Mouse (Mus musculus): ENCODE measurements around the gene 2900026A02Rik. TPM values are rescaled to one million over a fixed set of nuclear protein-coding genes. Genes with fewer than 3 reads are reported as not detected.

The 2900026A02Rik gene
- polyA plus RNA-seq, 1 experiment from 2014 or later = 7.2 TPM

DNA sequence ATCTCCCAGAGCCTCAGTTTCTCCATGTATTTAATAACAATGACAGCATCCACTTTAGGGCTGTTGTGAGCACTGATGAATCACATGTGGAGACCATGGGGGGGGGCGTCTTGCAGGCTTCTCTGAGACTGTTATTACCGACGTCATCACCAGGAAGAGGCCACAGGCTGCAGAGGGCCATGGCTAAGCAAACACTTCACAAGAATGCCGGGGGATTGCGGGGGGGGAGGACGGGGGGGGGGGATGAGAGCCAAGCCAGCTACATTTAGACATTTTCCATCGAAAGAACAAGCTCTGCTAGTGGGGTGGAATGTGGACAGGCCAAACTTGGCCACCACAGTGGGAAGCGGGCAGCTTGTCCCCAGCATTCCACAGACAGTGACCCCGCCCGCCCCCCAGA is 63.4 kb downstream of the 2900026A02Rik start:
- no peak for ATAC-seq (ENCODE audit: low FRiP score, low TSS enrichment)
- Histone ChIP-seq H3K4me2 (replicated peaks; ENCODE audit: low read depth, low read length) (no peak overlapping the region), H3K9me3 (ENCODE audit: low read length) (no peaks in the 10 kb centered on the region), H3K4me1 (ENCODE audit: insufficient read depth, low read length) (peaks cover 47% of the 10 kb centered on the region), H3K27ac (ENCODE audit: low read length) (no peak overlapping the region), H3K36me3 (ENCODE audit: insufficient read depth, low read length) (no peaks in the 10 kb centered on the region), H3K27me3 (ENCODE audit: insufficient read depth, low read length) (no peaks in the 10 kb centered on the region), H3K4me3 (ENCODE audit: low read length) (no peak overlapping the region), H3K9ac (replicated peaks; ENCODE audit: low read length) (no peak overlapping the region)
- 43% methylated on average over 10 of the region's 10 CpGs for WGBS

DNA sequence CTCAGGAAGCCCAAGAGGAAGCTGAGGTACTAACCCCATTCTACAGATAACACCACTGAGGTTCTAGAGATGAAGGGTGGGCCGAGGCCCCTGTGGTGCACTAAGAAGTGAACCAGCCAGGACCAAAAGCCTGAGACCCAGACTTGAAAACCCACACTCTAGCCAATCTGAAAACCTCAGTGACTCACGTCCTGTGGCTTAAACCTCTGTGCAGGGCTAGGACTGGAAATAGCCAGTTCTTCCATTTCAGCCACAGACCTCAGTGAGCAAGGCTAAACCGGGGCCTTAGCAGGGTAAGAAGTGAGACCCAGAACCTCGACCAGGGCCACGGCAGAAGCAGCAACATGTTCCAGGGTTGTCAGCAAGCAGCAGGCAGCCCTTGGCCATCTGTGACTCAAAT is 64.0 kb downstream of the 2900026A02Rik start:
- no peak overlapping the region for H3K9ac ChIP-seq (replicated peaks; ENCODE audit: low read length)
- no peak overlapping the region for H3K27ac ChIP-seq (ENCODE audit: low read length)
- 78% methylated on average over 5 of the region's 5 CpGs for WGBS
- H3K9me3 ChIP-seq (ENCODE audit: low read length) = no peaks in the 10 kb centered on the region
- no peak overlapping the region for H3K4me2 ChIP-seq (replicated peaks; ENCODE audit: low read depth, low read length)
- H3K27me3 ChIP-seq (ENCODE audit: insufficient read depth, low read length) = no peaks in the 10 kb centered on the region
- no peaks in the 10 kb centered on the region for H3K36me3 ChIP-seq (ENCODE audit: insufficient read depth, low read length)
- no peak for ATAC-seq (ENCODE audit: low FRiP score, low TSS enrichment)
- H3K4me1 ChIP-seq (ENCODE audit: insufficient read depth, low read length) = peaks cover 52% of the 10 kb centered on the region
- H3K4me3 ChIP-seq (ENCODE audit: low read length) = no peak overlapping the region

DNA sequence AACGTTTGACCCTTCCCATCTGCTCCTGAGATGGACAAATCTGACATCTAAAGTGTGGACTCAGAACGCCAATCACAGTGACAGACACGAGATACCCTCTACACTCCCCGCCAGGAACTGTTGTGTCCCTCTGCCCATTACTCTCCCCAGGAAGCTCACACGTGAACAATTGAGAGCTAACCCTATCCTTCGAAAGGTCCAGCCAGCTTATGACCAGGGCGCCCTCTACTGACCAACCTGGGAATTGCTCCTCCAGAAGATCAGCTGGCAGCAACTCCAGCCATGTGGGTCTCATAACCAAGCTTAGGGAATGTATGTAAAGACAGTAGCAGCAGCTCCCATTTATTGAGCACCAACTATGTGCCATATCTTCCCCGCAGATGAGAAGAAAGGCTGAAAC is 65.9 kb downstream of the 2900026A02Rik start:
- H3K4me3 ChIP-seq (ENCODE audit: low read length) = no peak overlapping the region
- no peaks in the 10 kb centered on the region for H3K9me3 ChIP-seq (ENCODE audit: low read length)
- H3K4me2 ChIP-seq (replicated peaks; ENCODE audit: low read depth, low read length) = no peak overlapping the region
- H3K27me3 ChIP-seq (ENCODE audit: insufficient read depth, low read length) = no peaks in the 10 kb centered on the region
- H3K27ac ChIP-seq (ENCODE audit: low read length) = no peak overlapping the region
- peaks cover 55% of the 10 kb centered on the region for H3K4me1 ChIP-seq (ENCODE audit: insufficient read depth, low read length)
- WGBS = 5% methylated on average over 8 of the region's 8 CpGs
- no peak for ATAC-seq (ENCODE audit: low FRiP score, low TSS enrichment)
- H3K36me3 ChIP-seq (ENCODE audit: insufficient read depth, low read length) = no peaks in the 10 kb centered on the region
- H3K9ac ChIP-seq (replicated peaks; ENCODE audit: low read length) = no peak overlapping the region

DNA sequence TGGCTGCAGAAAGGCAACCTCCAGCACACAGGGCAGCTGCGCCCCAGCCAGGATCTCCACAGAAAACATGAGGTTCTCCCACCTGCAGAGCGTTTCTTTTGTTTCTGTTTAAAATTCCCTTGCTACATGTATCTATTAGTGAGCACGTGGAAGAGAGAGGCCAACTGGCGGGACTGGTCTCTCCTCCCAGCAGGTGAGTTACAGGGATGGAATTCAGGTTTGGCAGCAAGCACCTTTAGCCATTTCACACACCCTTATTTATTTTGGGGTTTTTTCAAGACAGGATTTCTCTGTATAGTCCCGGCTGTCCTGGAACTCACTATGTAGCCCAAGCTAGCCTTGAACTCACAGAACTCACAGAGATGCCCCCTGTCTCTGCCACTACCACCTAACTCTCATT is 66.6 kb downstream of the 2900026A02Rik start:
- Histone ChIP-seq H3K4me2 (replicated peaks; ENCODE audit: low read depth, low read length) (no peak overlapping the region), H3K36me3 (ENCODE audit: insufficient read depth, low read length) (no peaks in the 10 kb centered on the region), H3K27ac (ENCODE audit: low read length) (no peak overlapping the region), H3K27me3 (ENCODE audit: insufficient read depth, low read length) (no peaks in the 10 kb centered on the region), H3K4me3 (ENCODE audit: low read length) (no peak overlapping the region), H3K9me3 (ENCODE audit: low read length) (no peaks in the 10 kb centered on the region), H3K4me1 (ENCODE audit: insufficient read depth, low read length) (peaks cover 53% of the 10 kb centered on the region), H3K9ac (replicated peaks; ENCODE audit: low read length) (no peak overlapping the region)
- WGBS = 83% methylated on average over 5 of the region's 5 CpGs
- no peak for ATAC-seq (ENCODE audit: low FRiP score, low TSS enrichment)

DNA sequence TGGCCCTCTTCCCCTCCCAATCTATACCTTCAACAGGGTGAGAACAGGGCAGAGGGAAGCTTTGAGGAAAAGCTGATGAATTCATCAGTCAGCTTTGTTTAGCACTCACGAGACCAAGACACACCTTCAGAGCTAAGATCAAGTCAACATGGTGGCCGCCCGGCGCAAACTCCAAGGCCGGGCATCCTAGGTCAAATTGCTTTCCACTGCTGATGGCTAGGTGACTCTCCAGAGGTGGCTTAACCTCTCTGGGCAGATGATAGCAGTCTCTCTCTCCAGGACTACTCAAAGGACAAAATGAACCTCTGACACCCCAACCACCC is 67.6 kb downstream of the 2900026A02Rik start:
- Histone ChIP-seq H3K9ac (replicated peaks; ENCODE audit: low read length) (no peak overlapping the region), H3K9me3 (ENCODE audit: low read length) (no peaks in the 10 kb centered on the region), H3K4me2 (replicated peaks; ENCODE audit: low read depth, low read length) (no peak overlapping the region), H3K27me3 (ENCODE audit: insufficient read depth, low read length) (no peaks in the 10 kb centered on the region), H3K27ac (ENCODE audit: low read length) (peak overlapping the region; percentile 86; the same call in 1 of the 2 replicates), H3K36me3 (ENCODE audit: insufficient read depth, low read length) (no peaks in the 10 kb centered on the region), H3K4me3 (ENCODE audit: low read length) (no peak overlapping the region), H3K4me1 (ENCODE audit: insufficient read depth, low read length) (peaks cover 48% of the 10 kb centered on the region)
- 72% methylated on average over 5 of the region's 5 CpGs for WGBS
- ATAC-seq (ENCODE audit: low FRiP score, low TSS enrichment) = no peak

DNA sequence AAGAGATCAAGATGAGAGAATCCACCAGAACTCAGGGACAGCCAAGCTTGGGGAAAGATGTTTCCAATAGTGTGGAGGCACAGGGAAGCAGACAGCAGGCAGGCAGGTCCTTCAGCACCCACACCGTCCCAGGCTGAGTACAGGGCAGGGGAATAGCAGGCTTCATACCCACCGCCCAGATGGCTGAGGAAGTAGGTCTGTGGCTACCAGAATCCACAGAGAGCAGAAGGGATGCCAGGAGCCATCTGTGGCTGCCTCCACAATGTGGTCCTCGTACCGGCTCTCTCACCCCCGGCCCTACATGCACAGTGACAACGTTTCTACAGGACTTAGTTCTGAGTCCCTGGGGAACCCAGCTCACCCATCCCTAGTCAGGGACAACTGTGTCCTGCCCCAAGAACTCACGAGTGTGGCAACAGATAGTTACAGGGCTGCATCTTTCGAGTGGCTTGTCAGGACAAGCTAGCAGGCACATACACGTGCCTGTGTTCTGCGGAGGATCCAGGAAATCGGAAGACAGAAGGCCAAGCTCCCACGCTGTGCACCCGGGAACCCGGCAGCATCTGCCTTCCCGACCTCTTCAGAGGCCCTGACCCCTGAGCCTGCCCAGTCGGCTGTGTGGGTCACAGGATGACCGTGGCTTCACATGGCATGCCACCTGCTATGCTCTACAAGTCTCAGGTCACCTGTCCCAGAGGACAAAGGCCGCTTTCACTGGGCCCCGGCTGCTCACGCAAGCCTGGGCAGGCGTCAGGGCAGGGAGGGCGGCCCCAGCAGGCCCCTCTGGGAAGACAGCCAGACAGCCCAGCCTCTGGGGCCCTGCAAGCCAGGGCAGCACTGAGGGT is 68.2 kb downstream of the 2900026A02Rik start:
- Histone ChIP-seq H3K9me3 (ENCODE audit: low read length) (no peaks in the 10 kb centered on the region), H3K27ac (ENCODE audit: low read length) (peak overlapping the region; percentile 86), H3K36me3 (ENCODE audit: insufficient read depth, low read length) (no peaks in the 10 kb centered on the region), H3K4me1 (ENCODE audit: insufficient read depth, low read length) (peaks cover 42% of the 10 kb centered on the region), H3K4me3 (ENCODE audit: low read length) (no peak overlapping the region), H3K9ac (replicated peaks; ENCODE audit: low read length) (0 out of 2 replicates have a peak overlapping the region, but pooled peaks have one; percentile 36), H3K27me3 (ENCODE audit: insufficient read depth, low read length) (no peaks in the 10 kb centered on the region), H3K4me2 (replicated peaks; ENCODE audit: low read depth, low read length) (no peak overlapping the region)
- ATAC-seq (ENCODE audit: low FRiP score, low TSS enrichment) = peak; percentile 20; the same call in 1 of the 2 replicates
- WGBS = 43% methylated on average over 22 of the region's 22 CpGs

DNA sequence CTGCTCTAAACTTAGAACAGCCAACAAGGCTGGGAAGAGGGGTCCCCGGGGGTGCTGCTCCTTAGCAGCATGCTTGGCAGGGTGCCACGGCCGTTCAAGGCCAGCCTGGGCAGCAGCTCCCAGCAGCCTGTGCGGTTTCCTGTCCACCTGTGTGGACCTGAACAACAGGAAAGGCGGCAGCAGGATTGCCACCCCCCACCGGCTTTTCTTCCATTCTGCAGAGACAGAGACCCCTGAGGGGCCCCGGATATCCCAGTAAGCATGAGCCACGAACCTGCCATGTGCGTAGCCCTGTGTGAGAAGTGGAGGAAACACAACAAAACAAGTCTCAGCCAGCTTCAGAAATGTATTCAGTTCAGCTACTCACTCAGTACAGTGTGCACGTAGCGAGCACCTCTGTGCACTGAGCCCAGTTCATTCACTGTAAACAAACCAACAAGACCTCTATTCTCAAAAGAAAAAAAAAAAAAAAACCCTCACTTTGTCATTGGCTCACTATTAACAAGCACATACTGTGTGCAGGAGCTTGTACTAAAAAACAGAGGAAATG is 69.4 kb downstream of the 2900026A02Rik start:
- no peaks in the 10 kb centered on the region for H3K9me3 ChIP-seq (ENCODE audit: low read length)
- peak overlapping the region; percentile 36; the same call in 1 of the 2 replicates for H3K9ac ChIP-seq (replicated peaks; ENCODE audit: low read length)
- peak overlapping the region; percentile 86 for H3K27ac ChIP-seq (ENCODE audit: low read length)
- 40% methylated on average over 11 of the region's 11 CpGs for WGBS
- no peak overlapping the region for H3K4me3 ChIP-seq (ENCODE audit: low read length)
- no peak overlapping the region for H3K4me2 ChIP-seq (replicated peaks; ENCODE audit: low read depth, low read length)
- no peaks in the 10 kb centered on the region for H3K27me3 ChIP-seq (ENCODE audit: insufficient read depth, low read length)
- ATAC-seq (ENCODE audit: low FRiP score, low TSS enrichment) = peak; percentile 39; the same call in 1 of the 2 replicates
- no peaks in the 10 kb centered on the region for H3K36me3 ChIP-seq (ENCODE audit: insufficient read depth, low read length)
- peaks cover 37% of the 10 kb centered on the region for H3K4me1 ChIP-seq (ENCODE audit: insufficient read depth, low read length)

DNA sequence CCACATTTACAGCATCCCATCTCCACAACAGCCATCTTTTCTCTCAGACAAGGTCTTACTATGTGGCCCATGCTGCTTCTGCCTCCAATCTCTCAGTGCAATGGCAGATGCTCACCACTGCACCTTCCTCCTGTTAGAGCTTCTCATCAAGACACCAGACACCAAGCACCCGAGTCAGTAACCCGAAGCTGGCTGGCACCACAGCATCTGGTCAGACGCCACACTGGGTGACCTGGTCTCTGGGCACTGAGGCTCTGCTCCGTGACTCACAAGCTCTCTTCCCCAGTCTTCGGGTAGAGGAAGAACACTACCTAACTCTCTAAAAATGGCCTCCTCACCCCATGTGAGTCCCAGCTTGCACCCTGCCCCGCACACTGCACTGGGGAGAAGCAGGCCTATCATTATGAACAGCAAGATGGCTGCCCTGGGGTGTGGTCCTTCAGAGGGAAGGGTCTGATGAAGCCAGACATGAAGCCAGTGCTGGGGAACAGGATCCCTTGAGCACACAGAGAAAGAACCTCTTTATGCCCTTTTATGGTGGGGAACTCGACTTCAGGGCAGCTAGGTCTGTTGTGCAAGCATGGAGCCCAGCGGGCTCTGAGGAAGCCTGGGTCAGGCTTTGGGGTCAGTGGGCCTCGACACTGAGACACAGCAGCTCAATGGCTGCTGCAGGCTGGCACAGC is 70.0 kb downstream of the 2900026A02Rik start:
- peak overlapping the region; percentile 36; the same call in 1 of the 2 replicates for H3K9ac ChIP-seq (replicated peaks; ENCODE audit: low read length)
- H3K4me3 ChIP-seq (ENCODE audit: low read length) = no peak overlapping the region
- no peaks in the 10 kb centered on the region for H3K9me3 ChIP-seq (ENCODE audit: low read length)
- peak overlapping the region; percentile 86 for H3K27ac ChIP-seq (ENCODE audit: low read length)
- no peaks in the 10 kb centered on the region for H3K36me3 ChIP-seq (ENCODE audit: insufficient read depth, low read length)
- WGBS = 47% methylated on average over 9 of the region's 9 CpGs
- ATAC-seq (ENCODE audit: low FRiP score, low TSS enrichment) = no peak
- H3K4me1 ChIP-seq (ENCODE audit: insufficient read depth, low read length) = peaks cover 37% of the 10 kb centered on the region
- H3K27me3 ChIP-seq (ENCODE audit: insufficient read depth, low read length) = no peaks in the 10 kb centered on the region
- H3K4me2 ChIP-seq (replicated peaks; ENCODE audit: low read depth, low read length) = no peak overlapping the region

DNA sequence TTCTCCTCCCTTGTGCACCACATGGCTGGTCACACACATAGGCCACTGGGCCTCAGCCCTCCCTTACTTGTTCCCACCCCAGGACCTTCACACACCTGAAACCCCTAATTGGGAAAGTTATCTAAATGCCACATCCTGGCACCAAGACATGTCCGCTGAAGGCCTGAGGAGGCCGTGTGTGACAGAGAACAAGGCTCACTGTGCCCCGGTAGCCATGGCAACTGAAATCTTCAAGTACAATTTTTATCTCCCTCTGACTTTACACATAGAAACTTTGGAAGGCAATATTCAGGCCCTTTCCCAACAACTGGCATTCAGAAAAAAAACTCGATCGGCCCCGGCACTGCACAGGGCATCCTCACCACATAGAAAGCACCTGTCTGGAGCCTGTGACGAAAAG is 72.0 kb downstream of the 2900026A02Rik start:
- Histone ChIP-seq H3K27ac (ENCODE audit: low read length) (no peak overlapping the region), H3K9me3 (ENCODE audit: low read length) (no peaks in the 10 kb centered on the region), H3K4me1 (ENCODE audit: insufficient read depth, low read length) (peaks cover 38% of the 10 kb centered on the region)

More for the DNA sequence above, 72.0 kb downstream of the 2900026A02Rik start:
- H3K27me3 ChIP-seq (ENCODE audit: insufficient read depth, low read length) = no peaks in the 10 kb centered on the region
- no peak overlapping the region for H3K4me2 ChIP-seq (replicated peaks; ENCODE audit: low read depth, low read length)
- no peak overlapping the region for H3K4me3 ChIP-seq (ENCODE audit: low read length)
- no peak for ATAC-seq (ENCODE audit: low FRiP score, low TSS enrichment)
- no peak overlapping the region for H3K9ac ChIP-seq (replicated peaks; ENCODE audit: low read length)
- no peaks in the 10 kb centered on the region for H3K36me3 ChIP-seq (ENCODE audit: insufficient read depth, low read length)
- 85% methylated on average over 7 of the region's 7 CpGs for WGBS
